Mouse (Mus musculus) adrenal gland, adult 2 months (tissue): Measurements from ENCODE around the gene Gabrb3. TPM values are rescaled to one million over a fixed set of nuclear protein-coding genes. Genes with fewer than 3 reads are reported as not detected.

ENCODE experiments used
- DNase-seq: peaks from one replicate; pipeline ENCODE4 v3.0.0; 2021
- polyA plus RNA-seq: library from polyadenylated mRNA; depleted of rRNA; stranded (reverse); fragments of >200 nt; gene quantifications from 2 replicates; pipeline ENCODE4 v1.2.3, GENCODE M21; 2012
- total RNA-seq, 2 experiments: library from RNA; stranded (reverse); gene quantifications; 2 replicates each; pipeline ENCODE4 v1.2.3; 2021

Gabrb3 gene
- total and polyA plus RNA-seq, 3 experiments = 2.3 to 7.4 (median 7.2) TPM

DNA sequence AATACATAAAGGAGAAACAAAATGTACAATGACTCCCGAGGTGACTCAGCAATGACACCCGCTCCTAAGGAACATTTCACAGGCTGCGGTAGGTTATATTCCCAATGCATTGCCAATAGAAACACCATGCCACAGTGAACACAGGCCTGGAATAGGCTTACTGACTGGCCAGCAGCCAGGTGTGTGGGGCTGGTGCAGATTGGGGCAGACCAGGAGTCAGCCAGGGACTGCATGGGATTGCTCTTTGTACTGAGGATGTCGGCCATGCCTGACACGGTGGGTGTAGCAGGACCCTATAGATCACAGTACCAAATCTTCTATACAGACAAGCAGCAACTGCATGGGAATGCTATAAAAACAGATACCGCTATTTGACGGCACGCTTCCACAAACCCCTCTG lies 110.5 kb downstream of the Gabrb3 start:
- no peak for DNase-seq

DNA sequence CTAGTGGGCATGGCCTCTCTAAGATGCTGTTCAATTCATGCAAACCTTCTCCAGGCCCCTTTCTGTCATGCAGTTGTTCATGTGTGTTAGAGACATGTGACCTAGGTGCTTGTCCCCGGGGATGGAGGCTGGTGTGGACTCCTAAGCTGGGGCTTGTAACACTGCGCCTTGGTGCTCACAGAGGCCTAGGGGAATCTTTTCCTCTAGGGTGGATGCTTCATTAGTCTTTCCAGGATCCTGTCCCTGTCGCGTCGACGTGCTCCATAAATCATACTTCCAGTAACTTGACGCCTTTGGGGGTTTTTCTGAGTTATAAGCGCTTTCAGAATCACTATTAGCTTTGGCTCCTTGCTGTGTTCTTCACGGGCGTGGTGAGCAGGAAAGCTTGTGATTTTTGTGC lies 113.2 kb downstream of the Gabrb3 start:
- DNase-seq = no peak

DNA sequence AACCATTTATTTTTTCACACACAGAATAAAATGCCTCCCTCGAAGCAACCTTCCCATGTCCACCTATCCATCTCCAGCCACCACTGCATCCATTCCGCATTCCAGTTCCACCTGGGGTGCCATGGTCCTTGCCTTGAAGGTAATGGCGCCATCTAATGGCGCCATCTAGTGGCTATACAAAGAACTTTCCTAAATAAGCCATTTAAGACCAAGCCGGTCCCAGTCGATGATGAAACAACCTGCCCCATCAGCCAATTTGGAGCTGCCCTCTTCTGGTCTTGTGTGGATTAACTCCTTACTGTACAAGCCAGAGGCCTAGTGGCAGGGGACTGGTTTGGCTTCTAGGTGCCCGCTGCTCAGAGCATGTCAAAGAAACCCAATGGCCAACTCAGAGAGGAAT lies 119.1 kb downstream of the Gabrb3 start:
- DNase-seq = peak; percentile 8

DNA sequence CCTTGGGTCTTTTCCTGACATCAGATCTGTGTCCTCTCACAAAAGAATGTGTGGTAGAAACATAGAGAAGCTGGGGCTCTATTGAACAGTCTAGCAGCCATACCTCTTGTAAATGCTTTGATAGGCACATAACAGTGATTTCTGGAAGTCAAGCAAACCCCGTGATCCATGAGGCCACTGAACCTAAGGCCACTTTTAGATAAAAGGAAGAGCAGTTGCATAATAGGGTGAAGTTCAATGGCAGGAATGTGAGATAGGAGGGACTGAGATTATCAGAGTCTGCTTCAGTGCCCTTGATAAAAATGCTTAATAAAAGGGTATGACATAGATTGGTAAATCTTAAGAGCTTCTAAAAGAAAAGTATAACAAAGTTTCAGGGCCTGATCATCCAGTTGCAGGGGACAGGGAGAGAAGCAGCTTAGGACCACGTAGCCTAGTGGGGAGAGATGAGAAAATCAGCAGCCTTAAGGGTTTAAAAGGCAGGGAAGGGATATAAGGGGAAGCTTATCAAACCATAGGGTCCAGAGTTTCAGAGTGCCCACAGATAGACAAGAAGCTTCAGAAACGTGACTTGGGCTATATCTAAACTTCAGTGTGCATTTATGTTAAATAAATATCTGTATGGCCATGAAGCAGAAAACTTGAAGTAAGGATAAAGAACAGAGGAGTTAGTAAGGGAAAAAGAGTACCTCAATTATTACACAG lies 141.4 kb downstream of the Gabrb3 start:
- DNase-seq = no peak

DNA sequence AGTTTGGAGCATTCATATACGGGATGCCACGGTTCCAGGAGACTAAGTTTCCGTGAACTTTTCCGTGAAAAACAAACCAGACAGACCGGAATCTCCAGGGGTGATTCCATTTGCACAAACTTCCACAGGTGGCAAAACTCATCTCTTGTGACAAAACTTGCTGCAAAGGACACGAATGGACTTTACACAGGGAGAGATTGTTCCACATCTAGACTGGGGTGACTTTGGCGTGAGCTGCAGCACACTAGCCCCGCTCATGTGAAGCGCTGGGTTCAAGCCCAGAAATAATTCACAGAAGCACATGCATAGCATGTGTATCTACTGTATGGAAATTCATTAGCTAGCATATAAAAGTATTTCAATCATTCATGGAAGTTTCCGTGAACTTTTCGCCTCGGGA lies 144.9 kb downstream of the Gabrb3 start:
- DNase-seq = no peak

DNA sequence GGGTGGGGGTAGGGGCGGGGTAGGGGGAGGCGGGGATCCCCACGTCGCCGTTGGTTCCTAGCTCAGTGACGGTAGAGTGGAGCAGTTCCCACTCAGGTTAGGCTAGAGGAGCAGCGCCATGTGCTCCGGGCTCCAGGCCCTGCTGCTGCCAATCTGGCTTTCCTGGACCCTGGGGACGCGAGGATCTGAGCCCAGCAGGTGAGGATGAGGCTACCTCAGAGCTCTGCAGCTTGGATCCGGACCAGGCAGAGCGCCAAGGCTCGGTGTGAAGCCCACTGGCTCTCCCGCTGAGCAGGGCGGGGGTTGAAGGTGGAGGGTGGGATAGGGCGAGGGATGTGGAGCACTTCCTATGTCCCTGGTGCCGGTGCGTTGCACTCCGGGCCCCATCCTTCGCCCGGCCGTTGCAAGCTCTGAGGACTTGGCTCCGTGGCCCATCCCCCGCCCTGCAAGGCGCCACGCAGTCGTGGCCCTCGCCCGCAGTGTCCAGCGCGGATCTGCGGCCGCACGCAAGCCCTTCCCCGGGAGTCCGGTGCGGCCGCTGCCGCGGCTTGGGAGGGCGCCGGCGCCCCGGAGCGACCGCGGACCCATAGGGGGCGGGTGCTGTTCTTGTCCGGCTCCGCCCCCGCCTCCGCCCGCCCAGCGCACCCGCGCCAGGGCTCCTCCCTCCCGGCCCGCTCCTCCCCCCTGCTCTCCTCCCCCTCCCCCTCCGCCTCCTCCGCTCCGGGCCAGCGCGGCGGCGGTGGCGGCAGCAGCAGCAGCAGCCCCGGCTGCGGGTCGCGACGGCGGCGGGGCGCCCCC lies 171.2 kb downstream of the Gabrb3 start:
- peak; percentile 90 for DNase-seq

DNA sequence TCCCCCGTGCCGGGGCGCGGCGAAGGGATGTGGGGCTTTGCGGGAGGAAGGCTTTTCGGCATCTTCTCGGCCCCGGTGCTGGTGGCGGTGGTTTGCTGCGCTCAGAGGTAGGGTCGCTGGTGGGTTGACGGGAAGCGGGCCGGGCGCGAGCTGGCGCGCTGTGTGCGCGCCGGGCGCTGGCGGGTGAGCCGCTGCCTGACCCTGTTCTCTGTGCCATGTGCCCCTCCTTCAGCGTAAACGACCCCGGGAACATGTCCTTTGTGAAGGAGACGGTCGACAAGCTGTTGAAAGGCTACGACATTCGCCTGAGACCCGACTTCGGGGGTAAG lies 171.7 kb downstream of the Gabrb3 start:
- no peak for DNase-seq

DNA sequence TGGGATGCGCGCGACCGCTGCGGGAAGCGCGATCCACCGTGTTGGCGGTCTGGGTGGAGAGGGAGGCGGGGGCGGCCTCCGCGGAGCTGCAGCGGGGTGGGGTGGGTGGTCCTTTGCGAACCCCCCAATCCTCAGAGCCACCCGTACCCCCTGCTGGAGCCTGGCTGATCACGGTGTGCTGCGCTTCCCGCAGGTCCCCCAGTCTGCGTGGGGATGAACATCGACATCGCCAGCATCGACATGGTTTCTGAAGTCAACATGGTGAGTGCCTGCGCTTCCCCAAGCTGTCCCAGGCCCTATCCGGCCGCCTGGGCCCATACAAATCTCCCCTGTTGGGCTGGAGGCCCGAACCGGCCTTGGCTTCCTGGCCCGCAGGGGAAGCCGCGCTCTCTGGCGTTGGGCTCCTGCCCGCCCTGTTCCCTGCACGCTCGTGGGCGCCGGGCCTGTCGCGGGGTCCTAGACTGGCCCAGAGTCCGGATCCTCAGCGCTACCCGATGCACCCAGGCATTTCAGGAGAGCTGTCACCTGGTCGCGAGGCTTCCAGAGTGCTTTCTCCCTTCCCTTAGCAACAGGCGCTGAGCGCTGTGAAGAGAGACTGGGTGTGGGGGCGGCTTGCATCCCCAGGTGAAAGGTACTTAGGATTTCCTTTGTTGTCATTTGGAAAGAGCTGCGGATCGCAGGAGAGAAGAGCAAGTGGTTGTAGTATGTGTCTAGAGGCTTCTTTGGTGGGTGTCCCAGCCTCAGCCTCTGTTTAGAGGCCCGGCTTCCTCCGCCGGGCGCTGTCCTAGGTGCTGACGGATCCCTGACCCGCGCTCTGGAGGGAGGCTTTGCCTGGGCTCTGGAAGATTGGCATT lies 172.3 kb downstream of the Gabrb3 start:
- peak; percentile 77 for DNase-seq

DNA sequence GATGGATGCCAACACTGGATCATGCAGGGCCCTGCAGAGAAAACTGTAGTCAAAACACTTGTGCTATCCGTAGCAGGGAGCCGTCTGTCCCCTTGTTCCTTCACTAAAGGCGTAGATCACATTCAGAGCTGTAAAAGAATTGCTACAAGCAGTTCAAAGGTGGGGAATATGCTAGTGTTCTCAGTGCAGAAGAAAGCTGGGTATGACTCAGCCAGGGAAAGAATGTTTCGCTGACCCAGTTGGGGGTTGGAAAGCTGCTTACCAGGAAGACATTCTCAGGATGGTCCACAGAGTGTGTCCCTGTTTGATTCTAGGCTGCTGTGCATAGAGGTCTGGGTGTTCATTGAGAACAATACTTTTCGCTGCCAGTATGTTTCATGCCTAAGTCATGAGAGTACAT lies 177.8 kb downstream of the Gabrb3 start:
- no peak for DNase-seq

DNA sequence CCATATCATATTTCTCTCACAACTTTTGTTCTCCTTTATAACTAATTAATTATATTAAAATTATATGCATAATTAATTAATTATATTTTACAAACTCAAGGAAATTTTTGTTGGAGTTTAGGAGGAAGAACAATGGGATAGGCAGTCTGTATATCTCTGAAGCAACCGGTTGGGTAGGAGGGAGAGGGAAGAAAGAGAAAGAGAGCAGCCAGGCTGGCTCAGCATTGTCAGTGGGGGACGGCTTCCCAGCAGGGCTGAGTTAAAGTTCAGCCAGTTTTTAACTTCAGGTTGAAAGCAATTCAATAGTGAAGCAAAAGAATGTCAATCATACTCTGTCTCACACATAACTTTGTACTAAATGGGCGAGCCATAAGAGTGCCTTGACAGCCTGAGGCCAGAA lies 199.2 kb downstream of the Gabrb3 start:
- DNase-seq = no peak

DNA sequence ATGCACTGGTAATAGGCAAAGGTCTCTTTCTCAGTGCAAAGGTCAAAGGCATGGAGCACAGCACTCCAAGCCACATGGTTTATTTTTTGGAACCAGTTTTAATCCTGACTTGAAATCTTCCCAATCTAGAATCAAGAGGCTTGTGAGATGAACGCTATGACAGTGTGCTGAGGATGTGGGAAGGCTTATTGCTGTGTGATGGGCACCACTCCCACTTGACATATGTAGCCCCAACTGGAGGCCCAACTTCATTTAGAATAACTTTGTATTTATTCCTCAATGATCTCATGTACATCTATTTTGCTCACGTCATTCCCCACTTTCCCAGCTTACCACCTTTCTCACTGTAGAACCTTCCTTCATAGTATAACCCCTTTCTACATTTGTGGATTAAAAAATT lies 200.5 kb downstream of the Gabrb3 start:
- DNase-seq = no peak

DNA sequence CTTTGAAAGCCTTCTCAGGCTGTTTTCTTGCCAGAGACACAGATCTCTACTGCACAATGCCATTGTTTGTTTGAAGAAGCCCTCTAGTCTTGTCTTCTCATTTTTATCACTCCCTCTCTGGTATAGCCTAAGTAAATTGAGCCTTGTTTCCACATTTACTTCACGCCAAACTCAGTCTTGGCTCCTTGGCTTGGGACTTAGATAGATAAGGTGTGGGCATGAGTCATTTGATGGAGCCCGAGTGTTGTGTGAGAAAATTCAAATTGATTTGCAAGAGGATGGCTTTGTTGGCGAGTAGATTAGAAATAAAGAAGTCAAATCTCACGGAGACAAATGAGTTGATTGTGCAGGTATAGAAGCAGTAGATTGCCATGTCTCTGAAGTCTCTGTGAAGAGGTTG lies 204.2 kb downstream of the Gabrb3 start:
- DNase-seq = no peak

DNA sequence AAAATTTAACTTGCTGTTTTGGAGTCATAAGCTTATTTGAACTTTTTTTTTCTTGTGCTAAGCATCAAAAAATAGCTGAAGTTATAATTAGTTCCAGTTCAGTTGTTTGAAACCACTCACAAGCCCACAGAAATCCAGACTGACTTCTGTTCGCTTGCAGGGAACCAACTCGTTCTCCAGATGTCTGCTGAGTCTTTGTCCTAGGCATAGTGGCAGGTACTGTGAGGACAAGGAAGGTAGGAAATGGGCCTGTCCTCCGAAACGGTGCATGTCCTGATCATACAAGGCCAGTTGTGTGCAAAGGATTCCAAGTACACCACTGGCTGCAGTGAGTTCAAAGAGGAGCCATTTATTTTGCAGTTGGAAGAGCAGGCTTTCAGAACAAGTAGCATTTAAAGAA lies 215.5 kb downstream of the Gabrb3 start:
- no peak for DNase-seq

DNA sequence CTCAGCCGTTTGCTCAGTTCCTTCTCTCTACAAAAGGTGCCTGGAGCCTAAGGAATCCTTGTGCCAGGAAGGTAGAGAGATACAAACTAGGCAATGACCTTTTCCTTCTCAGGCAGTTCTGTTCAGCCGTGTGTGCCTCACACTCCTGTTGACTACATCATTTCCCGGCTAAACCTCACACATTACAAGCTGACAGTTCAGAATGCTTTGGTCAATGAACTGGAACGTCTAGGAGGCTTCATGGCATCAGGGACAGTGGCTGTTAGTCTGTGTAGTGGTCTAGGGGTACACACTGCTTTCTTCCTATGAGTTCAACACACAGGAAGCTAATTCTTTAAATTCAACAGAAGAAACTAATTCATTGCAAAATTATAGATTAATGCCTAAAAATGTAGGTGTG lies 216.2 kb downstream of the Gabrb3 start:
- no peak for DNase-seq

DNA sequence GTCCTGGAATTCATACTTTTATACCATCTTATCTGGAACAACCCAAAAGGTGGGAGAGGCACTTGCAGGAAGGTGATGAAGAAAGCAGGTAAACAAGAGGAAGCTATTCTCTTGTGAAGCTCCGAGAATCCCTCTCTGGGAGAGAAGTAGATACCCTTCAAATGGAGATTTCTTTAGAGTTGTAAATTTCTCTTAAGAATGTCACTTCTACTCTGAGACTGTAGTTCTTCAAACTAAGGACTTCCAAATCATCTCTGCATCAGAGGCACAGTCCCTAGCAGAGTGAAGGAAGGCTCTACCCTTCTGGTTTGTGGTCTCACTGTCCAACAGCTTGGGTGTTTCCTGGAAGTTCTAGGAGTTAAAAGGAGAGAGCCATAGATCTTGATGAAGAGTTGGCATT lies 221.3 kb downstream of the Gabrb3 start:
- DNase-seq = no peak

DNA sequence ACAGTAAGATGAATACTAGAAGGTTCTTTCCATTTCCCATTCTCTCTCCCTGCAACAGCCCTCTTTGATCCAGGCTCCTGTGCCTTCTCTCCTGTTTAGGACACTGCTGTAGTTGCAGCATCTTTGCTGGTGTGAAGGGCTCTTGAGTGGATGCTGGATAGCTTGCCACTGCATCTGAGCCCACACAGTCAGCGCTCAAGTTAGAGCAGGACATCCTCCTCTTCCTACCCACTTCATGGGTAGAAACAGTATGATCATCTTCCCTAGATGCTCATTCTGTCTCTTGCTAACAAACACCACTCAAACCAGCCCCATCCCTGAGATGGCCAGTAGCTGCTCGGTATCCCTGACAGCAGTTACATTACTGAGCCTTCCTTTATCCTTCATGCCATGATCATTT lies 227.9 kb downstream of the Gabrb3 start:
- no peak for DNase-seq

DNA sequence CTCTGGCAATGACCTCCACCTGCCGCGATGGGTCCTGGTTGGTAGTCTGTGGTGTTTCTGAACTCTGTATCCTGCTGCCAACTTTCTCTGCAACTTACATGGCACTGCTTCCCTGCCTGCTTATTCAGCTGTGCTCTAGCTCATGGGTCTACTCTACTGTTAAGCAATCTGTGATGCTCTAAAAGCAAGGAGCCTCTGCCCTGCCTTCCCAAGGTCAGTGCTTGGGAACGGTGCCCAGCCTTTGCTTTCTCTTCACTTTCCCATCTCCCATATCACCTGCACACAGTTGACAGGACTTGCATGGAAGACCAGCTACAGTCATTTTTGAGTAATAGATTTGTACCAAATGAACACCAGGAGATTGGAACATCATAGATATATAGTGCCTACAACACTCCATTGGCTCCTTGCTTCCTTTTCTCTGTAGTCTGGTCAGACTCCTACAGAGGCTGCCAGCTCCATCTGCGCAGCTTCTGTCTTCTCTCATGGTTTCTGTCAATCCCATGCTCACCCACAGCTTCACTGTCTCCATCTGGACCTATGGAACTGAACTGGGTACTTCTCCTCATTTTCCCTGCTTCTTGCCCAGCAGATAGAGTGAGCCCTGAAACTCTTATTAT lies 228.8 kb downstream of the Gabrb3 start:
- DNase-seq = peak; percentile 3

DNA sequence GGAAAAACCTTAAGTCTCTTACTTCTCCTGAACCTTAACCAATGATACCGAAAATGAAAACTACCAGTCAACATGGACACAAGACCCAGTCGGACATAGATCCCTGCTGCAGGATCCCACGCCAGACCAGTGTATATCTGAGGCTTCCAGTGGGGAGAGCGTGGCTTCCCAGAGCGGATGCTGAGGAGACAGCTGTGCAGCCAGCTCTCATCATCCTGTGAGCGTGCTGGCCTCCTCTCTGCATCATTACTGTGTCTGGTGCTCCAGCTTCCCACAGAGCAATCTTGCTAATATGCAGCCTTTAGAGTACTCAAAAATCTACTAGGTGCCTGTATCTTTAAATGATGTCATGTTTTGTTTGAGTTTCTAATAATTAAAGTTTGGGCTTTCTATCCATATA lies 257.9 kb downstream of the Gabrb3 start:
- DNase-seq = no peak

DNA sequence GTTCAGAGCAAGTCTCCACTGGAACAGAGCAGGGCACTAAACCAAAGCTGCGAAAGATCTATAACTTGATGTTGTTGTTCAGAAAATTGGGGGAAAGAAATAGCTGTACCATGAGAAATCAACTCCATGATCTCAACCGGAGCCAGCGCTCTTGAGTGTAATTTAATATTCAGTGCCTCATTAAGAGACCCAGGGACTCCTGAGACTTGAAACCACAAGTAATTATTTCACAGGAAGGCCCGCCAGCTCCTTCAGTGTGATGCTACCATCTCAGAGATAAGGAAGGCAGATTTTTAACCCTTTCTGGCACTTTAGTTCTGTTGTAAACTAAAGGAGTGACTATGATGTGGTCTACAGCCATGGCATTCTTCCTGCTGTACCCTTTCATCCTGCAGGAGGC lies 270.3 kb downstream of the Gabrb3 start:
- no peak for DNase-seq

DNA sequence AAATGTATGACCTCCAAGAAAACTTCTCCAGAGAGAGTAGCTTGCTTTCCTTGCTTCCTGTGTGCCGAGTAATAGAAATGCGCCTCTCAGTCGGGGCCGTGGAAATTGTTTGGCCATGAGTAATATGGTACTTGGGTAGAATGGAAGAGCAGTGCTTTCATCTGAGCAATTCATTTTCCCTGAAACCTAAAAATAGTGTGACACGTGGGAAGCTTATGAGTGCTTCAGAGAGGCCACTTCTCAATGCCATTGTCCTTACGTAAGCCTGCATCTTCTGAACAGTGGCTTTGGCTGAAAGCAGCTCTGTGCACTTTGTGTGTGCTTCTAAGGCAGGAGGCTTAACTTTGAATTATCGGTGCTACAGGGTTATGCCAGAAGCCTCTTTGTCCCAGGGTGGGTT lies 280.9 kb downstream of the Gabrb3 start:
- DNase-seq = peak; percentile 67

DNA sequence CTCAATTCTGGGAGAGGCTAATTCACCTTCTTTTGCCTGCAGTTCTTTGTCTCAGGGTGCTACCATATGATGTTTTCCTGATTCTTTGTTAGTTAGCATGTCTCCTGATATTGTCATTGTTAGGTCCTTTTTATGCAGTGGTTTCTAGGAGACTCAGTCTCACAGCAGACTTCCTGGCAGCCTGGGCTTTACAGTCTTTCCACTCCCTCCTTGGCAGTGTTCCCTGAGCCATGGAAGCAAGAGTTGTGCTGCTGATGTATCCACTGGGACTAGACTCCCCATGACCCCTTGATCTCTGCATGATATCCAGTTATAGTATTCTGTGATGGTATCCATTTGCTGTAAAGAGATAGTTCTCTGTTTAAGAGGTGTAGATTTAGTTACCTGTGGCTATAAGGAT lies 281.6 kb downstream of the Gabrb3 start:
- peak; percentile 36 for DNase-seq

DNA sequence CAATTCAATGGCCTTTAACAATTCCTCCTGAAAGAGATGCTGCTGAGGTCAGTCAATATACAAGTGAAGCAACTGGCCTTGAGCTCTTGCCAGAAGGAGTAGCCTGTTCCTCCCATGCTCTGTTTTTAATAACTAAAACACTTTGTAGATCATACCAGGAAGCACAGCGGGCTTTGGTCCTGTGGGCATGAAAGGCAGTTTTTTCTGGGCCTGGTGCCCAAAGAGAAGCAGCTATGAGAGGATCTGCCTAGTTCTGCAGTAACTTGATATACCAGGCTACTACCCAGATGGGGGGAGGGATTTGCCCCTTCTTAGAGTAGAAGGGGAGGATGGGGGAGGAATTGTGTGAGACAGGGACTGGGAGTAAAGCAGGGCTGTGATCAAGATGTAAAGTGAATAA lies 284.1 kb downstream of the Gabrb3 start:
- peak; percentile 66 for DNase-seq

DNA sequence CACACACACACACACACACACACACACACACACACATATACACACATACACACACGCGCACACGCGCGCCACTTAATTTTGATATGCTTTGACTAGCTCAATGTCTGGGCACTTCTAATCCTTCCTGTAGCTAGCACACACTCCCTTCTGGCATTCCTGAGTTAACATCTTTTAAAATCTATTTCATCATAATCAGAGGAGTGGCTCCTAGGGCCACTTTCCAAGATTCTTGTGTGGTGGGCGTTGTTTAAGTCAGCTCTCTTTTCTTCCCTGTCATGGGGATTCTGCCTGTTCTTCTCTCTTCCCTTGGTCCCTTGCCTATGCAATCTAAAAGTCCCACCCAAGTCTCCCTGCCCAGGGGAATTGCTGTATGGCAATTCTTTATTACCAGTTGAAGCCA lies 286.6 kb downstream of the Gabrb3 start:
- DNase-seq = no peak
